8 mouse cellular contexts compared by ENCODE assay signal in the genomic region with DNA sequence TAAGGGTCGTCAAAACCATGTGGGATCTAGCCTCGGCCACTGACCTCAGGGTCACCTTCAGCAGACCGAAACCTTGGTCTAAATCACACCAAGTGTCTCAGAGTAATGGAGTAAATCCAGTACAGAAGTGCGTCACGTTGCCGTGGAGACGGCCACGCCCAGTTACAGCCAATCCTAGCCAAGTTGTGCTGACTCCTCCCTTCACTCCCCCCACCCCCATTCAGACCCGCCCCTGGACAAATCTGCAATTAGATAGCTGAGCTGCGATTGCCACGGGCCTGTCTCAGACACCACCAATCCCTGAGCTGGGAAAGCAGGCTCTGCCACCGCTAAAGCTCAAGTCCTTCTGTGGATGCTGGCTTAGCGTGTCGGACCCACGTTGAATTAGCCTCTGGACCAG. TPM values are rescaled to one million over a fixed set of nuclear protein-coding genes. Genes with fewer than 3 reads are reported as not detected.
A peak's percentile ranks its signal among the peaks of the same experiment; 100 is the strongest.
DNase-seq lines count a peak whose midpoint lies in the region; ATAC-seq lines count a peak whose summit lies in the region.

A gene (minus strand): TSS at position 121 of the 400 bp plus-strand sequence.

- no peaks in the 10 kb centered on the region for H3K36me3 ChIP-seq in heart, embryonic 12.5 days
- H3K36me3 ChIP-seq in hindbrain, embryonic 11.5 days (ENCODE audit: control insufficient read depth, insufficient read depth, low read length) = no peaks in the 10 kb centered on the region
- H3K36me3 ChIP-seq in lung, embryonic 16.5 days (ENCODE audit: control insufficient read depth, insufficient read depth, low read length) = no peaks in the 10 kb centered on the region

- peaks cover 36% of the 10 kb centered on the region for H3K27me3 ChIP-seq in heart, embryonic 12.5 days (replicated peaks)
- peaks cover 2% of the 10 kb centered on the region; the same call in 1 of the 2 replicates for H3K27me3 ChIP-seq in hindbrain, embryonic 11.5 days (ENCODE audit: control insufficient read depth, insufficient read depth, low read length)
- no peaks in the 10 kb centered on the region; the same call in 1 of the 2 replicates for H3K27me3 ChIP-seq in lung, embryonic 16.5 days (ENCODE audit: control insufficient read depth, insufficient read depth, low read depth, low read length)

- H3K4me2 ChIP-seq in heart, embryonic 12.5 days = peak within 1 kb of the TSS; percentile 58
- peak within 1 kb of the TSS; percentile 39 for H3K4me2 ChIP-seq in hindbrain, embryonic 11.5 days (replicated peaks; ENCODE audit: low read depth, low read length)
- peak within 1 kb of the TSS; percentile 54 for H3K4me2 ChIP-seq in lung, embryonic 16.5 days (ENCODE audit: low read depth, low read length)

- no peak for DNase-seq in heart, adult 8-10 months (ENCODE audit: low spot score)
- peak; percentile 83 for DNase-seq in embryo, embryonic 9.5 days (ENCODE audit: extremely low spot score)
- DNase-seq in hindbrain, embryonic 11.5 days (ENCODE audit: low spot score) = peak; percentile 81
- peak; percentile 61 to 67 for DNase-seq in layer of hippocampus, postnatal 10 days (ENCODE audit: low spot score in 2 of 2)
- DNase-seq in retina, adult 2 months (ENCODE audit: low read depth, low spot score) = peak; percentile 33
- DNase-seq in spleen, adult 18-20 months = no peak

- H3K4me1 ChIP-seq in heart, embryonic 12.5 days (replicated peaks) = peaks cover 13% of the 10 kb centered on the region
- peaks cover 3% of the 10 kb centered on the region; the same call in 1 of the 2 replicates for H3K4me1 ChIP-seq in hindbrain, embryonic 11.5 days (replicated peaks; ENCODE audit: control insufficient read depth, insufficient read depth, low read length)
- peaks cover 12% of the 10 kb centered on the region for H3K4me1 ChIP-seq in lung, embryonic 16.5 days (replicated peaks; ENCODE audit: control insufficient read depth, insufficient read depth, low read length)

- 1% methylated on average over 15 of the region's 15 CpGs for WGBS in heart, embryonic 12.5 days
- WGBS in hindbrain, embryonic 11.5 days = 3% methylated on average over 15 of the region's 15 CpGs
- 1% methylated on average over 15 of the region's 15 CpGs for WGBS in lung, embryonic 16.5 days

- 0 out of 2 replicates have a peak within 1 kb of the TSS, but pooled peaks have one; percentile 33 for H3K9ac ChIP-seq in heart, embryonic 12.5 days
- no peak within 1 kb of the TSS for H3K9ac ChIP-seq in hindbrain, embryonic 11.5 days (ENCODE audit: low read depth, low read length)
- H3K9ac ChIP-seq in lung, embryonic 16.5 days (ENCODE audit: low read length) = no peak within 1 kb of the TSS

- no peak for ATAC-seq in heart, embryonic 12.5 days (ENCODE audit: insufficient number of reproducible peaks, low FRiP score)
- peak; percentile 55 for ATAC-seq in hindbrain, embryonic 11.5 days (ENCODE audit: low FRiP score)
- peak; percentile 55 for ATAC-seq in lung, embryonic 16.5 days (ENCODE audit: low read depth)

- H3K4me3 ChIP-seq in heart, embryonic 12.5 days = peak within 1 kb of the TSS; percentile 27
- peak within 1 kb of the TSS; percentile 21 for H3K4me3 ChIP-seq in hindbrain, embryonic 11.5 days (ENCODE audit: low read depth, low read length)
- peak within 1 kb of the TSS; percentile 12 for H3K4me3 ChIP-seq in lung, embryonic 16.5 days (ENCODE audit: low read length)

- H3K9me3 ChIP-seq in heart, embryonic 12.5 days (replicated peaks) = no peaks in the 10 kb centered on the region
- H3K9me3 ChIP-seq in hindbrain, embryonic 11.5 days (ENCODE audit: control insufficient read depth, low read length) = no peaks in the 10 kb centered on the region
- no peaks in the 10 kb centered on the region for H3K9me3 ChIP-seq in lung, embryonic 16.5 days (ENCODE audit: control insufficient read depth, low read length)

- no peak within 1 kb of the TSS for H3K27ac ChIP-seq in heart, embryonic 12.5 days (ENCODE audit: poor library complexity, severe bottlenecking)
- H3K27ac ChIP-seq in hindbrain, embryonic 11.5 days (ENCODE audit: low read depth, low read length) = no peak within 1 kb of the TSS
- no peak within 1 kb of the TSS for H3K27ac ChIP-seq in lung, embryonic 16.5 days (ENCODE audit: low read length)

RNA-seq across cellular contexts. Expression of the gene that starts here (rescaled TPM):
- polyA plus RNA-seq in heart, embryonic 12.5 days (2016; fragmentation: Nextera tagmentation; extraction: Ambion mirVana) = 0.17 and 0.18 TPM in 2 replicates
- total RNA-seq in heart, adult 8-10 months (2022) = under 1 TPM in 2 of 4 experiments, not detected in 2; 0.09 to 0.11 TPM
- 0.35 and 0.80 TPM in 2 replicates for polyA plus RNA-seq in hindbrain, embryonic 11.5 days (2014; fragmentation: Nextera tagmentation; extraction: Ambion mirVana)
- total RNA-seq in layer of hippocampus, postnatal 10 days (2021) = under 1 TPM in 1 of 2 experiments, not detected in 1; 0.21 TPM
- polyA plus RNA-seq in lung, embryonic 16.5 days (2015; fragmentation: Nextera tagmentation; extraction: Ambion mirVana) = 0.48 and 0.75 TPM in 2 replicates

Comparison
In these comparisons a context has a peak if more than half of its experiments do, and no peak if none do; other contexts are left out.
1. Peak in DNase-seq, ATAC-seq, H3K4me3 ChIP-seq and H3K4me2 ChIP-seq in hindbrain, embryonic 11.5 days; RNA of the gene not detected or under 1 TPM.
2. Peak in DNase-seq in layer of hippocampus, postnatal 10 days; RNA of the gene not detected or under 1 TPM.
3. Peak in ATAC-seq, H3K4me3 ChIP-seq and H3K4me2 ChIP-seq in lung, embryonic 16.5 days; RNA of the gene not detected or under 1 TPM.
4. DNase-seq: peak in embryo, embryonic 9.5 days (single experiment) and retina, adult 2 months (single experiment); none in heart, adult 8-10 months (single experiment) and spleen, adult 18-20 months (0 of 2).
5. Peak in every context shown above with its lines, with median percentiles within 50 percentile points of each other: H3K4me2 ChIP-seq and H3K4me3 ChIP-seq.